Mouse (Mus musculus): ENCODE data around the gene Hormad2. TPM values are rescaled to one million over a fixed set of nuclear protein-coding genes. Genes with fewer than 3 reads are reported as not detected.
A peak's percentile ranks its signal among the peaks of the same experiment; 100 is the strongest.

Gene Hormad2
- total and polyA plus RNA-seq, 3 experiments: 0.43 to 1.2 TPM; not detected in 1

DNA sequence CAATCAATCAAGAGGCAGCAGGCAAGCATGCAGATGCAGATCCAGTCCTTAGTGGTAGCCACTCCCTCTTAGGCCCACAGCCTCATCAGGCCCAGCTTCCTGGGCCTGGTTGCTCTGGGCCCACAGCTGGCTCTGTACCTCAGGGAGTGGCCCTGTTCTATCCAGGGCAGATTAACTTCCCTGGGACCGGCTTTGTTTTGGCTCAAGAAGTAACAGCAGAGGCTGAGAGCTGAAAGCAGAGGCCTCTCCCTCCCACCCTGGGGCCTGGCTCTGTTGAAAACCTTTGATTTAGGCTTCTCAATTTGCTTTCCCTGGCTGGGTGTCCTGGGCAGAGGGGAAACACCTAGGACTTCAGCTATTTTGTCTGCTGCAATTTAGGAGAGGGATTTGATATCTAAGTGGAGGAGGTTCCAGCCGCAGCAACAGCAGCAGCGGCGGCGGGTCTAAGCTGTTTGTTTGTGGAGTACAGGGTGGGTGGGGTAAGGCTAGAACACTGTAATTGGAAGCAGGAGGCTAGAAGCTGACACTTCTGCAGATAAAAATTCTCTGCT is 138.5 kb downstream of the Hormad2 start:
- DNase-seq: peak; percentile 19

DNA sequence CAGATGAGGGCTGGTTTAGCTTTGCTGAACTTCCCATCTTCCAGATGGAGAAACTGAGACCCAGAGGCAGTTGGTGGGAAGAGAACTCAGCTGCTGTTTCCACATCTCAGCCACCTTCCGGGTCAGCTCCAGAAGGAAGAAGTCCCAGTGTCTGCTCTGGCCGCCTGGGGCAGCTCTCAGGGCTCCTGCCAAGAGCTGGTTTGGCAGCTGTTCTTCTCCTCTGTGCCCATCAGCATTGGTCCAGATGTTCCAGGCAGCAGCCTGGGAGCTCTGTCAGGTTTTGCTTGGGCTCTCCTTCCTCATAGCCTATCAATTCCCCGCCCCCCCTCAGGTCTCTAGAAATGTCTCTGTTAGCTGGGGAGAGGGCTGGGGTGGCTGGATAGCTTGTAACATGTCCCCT is 140.2 kb downstream of the Hormad2 start:
- no peak for DNase-seq

DNA sequence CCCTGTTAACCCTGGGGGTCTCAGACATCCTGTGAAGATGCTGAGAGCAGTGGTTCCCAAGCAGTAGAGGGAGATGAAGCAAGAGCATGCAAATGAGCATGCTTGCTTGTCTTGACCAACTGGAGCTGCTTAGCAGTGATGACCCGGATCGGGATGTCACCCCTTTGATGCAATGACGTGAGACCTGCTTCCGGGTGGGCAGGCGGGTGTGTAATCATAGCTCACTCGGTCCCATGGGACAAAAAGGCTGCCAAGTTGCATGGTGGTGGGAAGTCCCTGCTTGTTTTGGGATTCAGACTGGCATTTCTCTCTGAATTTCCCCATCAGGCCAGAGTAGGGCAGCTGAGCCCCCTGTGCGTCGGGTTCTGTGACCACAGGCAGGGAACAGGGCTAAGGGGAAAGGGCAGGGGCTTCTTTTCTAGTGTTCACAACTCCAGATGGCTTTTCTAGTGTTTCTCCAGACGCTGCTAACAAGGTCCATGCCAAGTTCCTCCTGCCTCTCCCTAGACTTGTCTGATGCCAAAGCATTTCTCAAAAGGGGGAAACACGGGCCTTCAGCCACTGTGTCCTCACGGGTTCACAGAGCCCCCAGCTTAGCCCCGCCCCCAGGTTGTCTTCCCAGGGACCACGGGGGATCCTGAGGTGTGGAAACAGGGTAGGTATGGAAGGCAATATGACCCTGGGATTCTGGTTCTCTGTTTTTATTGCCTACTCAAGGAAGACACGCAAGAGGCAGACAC is 141.0 kb downstream of the Hormad2 start:
- peak; percentile 22 for DNase-seq

DNA sequence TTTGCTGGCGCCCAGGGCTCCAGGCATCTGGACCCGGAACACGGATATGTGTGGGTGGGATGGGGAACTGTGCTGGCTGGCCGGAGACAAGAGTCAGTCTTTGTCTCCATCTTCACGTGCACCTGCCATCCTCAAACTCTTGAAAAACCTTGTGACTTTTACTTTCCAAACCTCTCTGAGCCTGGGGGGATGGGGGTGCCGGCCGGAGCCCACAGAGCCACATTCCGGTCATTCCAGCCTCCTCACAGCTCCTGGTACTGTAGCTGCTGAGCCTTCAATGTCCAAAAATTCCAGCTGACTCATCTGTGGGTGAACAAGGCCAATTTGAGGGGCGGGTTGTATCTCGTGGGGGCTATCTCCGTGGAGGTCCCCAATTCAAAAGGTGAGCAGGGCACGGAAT is 141.7 kb downstream of the Hormad2 start:
- DNase-seq: peak; percentile 59

DNA sequence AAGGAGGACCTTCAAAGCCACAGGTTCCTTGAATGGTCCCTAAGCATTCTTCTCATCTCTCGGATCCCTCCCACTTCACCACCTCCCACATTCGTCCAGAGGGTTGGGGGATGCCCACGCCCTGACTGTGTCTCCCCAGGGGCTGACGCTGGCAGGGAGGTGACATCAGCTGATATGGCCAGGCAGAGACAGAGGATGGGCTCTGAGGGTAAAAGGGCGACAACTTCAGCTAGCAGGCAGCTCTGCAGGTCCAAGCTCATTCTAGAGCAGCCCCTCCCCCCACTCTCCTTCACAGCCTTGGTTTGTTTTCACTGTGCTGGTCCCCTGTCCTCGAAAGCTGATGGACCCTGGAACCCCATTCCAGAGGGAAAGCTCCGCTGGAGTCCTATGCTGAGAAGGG is 142.3 kb downstream of the Hormad2 start:
- no peak for DNase-seq

DNA sequence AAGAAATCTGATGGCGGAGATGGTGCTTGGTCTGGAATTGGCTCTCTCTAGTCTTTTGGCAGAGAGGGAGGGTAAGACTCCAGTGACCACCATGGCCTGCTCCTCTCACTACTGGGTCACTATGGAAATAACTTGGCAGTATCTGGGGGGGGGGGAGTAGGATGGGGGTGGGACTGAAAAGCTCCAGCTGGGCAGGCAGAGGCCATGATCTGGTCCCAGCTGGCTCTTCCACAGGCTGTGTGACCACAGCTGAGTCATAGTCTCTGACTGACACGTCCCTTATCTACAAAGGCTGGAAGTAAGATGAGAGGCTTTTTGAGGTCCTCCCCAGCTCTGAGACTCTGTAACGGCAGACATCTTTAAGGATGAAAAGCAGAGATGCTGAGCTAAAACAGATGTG is 143.2 kb downstream of the Hormad2 start:
- DNase-seq: peak; percentile 69

DNA sequence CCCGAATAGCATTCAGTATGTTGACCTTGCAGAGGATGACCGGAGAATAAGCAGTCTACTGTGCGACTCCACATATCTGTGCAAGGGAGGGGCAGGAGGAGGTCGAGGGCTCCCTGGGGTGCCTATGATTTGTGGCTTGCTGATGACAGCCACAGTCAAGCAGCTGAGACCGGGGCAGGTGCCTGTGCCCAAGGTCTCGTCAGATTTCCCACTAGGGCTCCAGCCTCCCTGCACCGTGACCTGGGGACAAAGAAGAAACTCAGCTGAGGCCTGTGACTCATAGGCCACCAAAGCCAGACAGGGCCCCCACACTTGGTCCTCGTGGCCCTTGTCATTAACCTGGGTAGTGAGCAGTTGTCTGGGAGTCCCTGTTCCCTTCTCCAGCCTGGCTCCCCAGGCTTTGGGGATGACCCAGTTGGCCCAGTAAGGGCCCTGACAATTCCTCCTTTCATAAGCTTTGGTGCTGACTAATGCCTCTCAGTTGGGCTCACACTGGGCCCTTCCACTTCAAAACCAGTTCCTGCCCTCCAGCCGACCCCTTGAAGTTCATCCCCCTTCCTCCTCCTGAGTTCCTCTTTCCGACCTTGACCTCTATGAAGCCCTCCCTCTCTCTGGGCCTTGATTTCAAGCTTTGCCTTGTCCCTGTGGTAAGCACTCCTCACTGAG is 144.2 kb downstream of the Hormad2 start:
- DNase-seq: peak; percentile 77

Other genes starting within 250 kb of the Hormad2 start
- 1 to 10 TPM; 3.5 to 4.1 TPM for gene Castor1, start 222.9 kb downstream of the Hormad2 start, total RNA-seq (2021)
- 11.6 and 14.6 TPM in 2 replicates for gene Castor1, start 222.9 kb downstream of the Hormad2 start, polyA plus RNA-seq (2012; rRNA removed)
- gene Osm, start 204.7 kb downstream of the Hormad2 start, total RNA-seq (2021): under 1 TPM in 1 of 2 experiments, not detected in 1; 0.45 TPM
- gene Osm, start 204.7 kb downstream of the Hormad2 start, polyA plus RNA-seq (2012; rRNA removed): 0.13 and 0.17 TPM in 2 replicates
- under 1 TPM; 0.06 to 0.24 TPM for gene Lif, start 183.5 kb downstream of the Hormad2 start, total RNA-seq (2021)
- gene Lif, start 183.5 kb downstream of the Hormad2 start, polyA plus RNA-seq (2012; rRNA removed): 0.43 and 1.0 TPM in 2 replicates
- gene Mtmr3, start 153.8 kb upstream of the Hormad2 start, total RNA-seq (2021): 10 to 100 TPM; 55.5 to 56.6 TPM
- gene Mtmr3, start 153.8 kb upstream of the Hormad2 start, polyA plus RNA-seq (2012; rRNA removed): 23.0 and 31.6 TPM in 2 replicates
- gene Gm11032, start 179.0 kb upstream of the Hormad2 start, total RNA-seq (2021): not detected
- gene Gm11032, start 179.0 kb upstream of the Hormad2 start, polyA plus RNA-seq (2012; rRNA removed): not detected in 2 replicates
- gene Ascc2, start 196.6 kb upstream of the Hormad2 start, total RNA-seq (2021): 10 to 100 TPM; 46.3 to 51.5 TPM
- 10.7 and 12.8 TPM in 2 replicates for gene Ascc2, start 196.6 kb upstream of the Hormad2 start, polyA plus RNA-seq (2012; rRNA removed)